Mouse (Mus musculus): ENCODE data around the gene Ubn1.

The Ubn1 gene

DNA sequence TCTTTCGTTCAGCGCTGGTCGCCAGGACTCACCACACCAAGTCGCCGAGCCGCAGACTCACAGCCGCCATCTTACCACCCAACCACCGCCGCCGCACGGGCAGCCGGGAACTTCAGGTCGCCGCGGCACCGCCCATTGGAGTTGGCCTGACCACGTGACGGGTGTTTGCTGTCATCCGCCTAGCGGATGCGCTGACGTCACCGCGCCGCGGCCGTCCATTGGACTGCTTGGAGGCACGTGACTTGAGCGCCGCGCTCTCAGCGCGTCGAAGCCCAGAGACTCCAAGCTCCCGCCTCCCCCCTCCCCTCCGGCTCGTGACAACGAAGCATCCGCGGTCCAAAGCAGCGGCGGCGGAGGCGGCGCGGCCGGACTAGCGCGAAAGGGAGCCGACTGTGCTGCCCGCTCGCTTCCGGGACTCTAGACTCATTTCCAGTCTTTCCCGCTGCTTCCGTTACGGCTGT is at the start of gene Ubn1, which contains the start of gene Glyr1:
TSS of gene Ubn1 (plus strand) at position 284 of the 461 bp plus-strand sequence.
TSS of gene Glyr1 (minus strand) at position 90 of the 461 bp plus-strand sequence.
- peak; percentile 98 to 99 for DNase-seq (ENCODE audit: low spot score in 2 of 2)

DNA sequence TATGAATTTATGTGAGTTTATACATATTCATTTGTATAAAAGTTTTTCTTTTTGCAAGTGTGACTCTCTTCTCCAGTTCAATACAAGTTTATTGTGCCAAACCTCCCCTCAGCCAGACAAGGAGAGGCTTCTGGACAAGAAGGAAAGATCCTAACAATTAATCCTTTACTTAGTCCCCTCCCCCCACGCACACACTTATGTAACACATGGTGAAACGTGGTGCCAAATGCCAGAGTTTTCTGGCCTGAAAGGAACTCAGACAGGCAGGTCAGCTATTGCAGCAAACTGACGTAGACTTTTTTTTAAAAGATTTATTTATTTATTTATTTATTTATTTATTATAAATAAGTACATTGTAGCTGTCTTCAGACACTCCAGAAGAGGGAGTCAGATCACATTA is 49.2 kb upstream of the Ubn1 start:
- DNase-seq (ENCODE audit: low spot score in 2 of 2), result no peak

DNA sequence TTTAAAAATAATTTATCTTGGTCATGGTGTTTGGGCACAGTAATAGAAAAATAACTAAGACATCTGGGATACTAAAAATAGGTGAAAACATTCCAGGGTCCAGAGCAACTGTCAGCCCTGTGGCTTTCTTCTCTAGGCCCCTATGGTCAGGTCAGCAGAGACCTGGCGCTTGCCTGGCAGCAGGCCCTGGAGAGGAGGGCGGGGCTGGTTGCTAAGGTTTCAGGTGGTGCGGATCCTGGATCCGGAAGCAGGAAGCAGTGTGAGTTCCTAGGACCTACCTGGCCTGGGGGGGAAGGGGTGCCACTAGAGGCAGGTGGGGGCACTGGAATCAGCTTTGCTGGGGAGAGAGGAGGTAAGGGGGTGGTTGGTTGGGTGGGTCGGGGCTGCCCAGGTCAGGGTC is 42.8 kb upstream of the Ubn1 start, which contains the start of gene Smim22:
TSS of gene Smim22 (plus strand) at position 222 of the 400 bp plus-strand sequence.
- DNase-seq (ENCODE audit: low spot score in 2 of 2), result no peak

DNA sequence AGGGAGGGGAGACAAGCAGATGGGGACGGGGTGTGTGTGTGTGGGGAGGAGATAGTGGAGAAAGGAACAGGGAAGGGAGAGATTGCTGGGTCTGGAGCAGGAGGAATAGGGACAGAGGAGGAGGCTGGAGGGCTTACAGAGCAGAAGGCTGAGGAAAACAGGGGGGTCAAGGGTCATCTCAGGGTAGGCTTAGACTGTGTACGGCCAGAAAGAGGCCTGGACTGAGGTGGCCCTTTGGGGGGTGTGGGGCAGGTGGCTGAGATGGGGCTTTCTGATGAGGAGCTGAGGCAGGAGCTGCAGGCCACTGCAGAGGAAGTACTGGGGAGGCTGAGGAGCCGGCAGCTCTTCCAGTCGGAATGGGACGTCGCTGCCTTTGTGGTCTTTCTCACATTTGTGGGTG is 42.4 kb upstream of the Ubn1 start:
- DNase-seq (ENCODE audit: low spot score in 2 of 2), result no peak

DNA sequence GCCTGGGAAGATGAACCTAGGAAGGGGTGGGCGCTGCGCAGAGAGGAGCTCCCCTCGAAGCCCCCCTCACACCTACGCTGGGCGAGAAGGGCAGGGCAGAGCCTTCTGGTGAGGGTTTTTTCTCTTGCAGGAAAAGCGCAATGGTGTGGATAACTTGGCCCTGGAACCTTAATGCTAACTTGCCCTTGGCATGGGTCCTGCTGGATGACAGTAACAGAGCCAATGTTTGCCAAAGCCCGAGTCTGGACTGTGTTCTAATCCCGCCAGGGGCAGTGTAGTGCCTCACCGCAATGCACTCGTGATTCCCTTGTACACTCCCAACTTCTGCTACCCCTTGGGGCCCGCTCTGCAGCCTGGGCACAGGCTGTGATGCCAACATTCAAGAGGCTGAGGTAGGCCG is 41.8 kb upstream of the Ubn1 start:
- no peak for DNase-seq (ENCODE audit: low spot score in 2 of 2)

DNA sequence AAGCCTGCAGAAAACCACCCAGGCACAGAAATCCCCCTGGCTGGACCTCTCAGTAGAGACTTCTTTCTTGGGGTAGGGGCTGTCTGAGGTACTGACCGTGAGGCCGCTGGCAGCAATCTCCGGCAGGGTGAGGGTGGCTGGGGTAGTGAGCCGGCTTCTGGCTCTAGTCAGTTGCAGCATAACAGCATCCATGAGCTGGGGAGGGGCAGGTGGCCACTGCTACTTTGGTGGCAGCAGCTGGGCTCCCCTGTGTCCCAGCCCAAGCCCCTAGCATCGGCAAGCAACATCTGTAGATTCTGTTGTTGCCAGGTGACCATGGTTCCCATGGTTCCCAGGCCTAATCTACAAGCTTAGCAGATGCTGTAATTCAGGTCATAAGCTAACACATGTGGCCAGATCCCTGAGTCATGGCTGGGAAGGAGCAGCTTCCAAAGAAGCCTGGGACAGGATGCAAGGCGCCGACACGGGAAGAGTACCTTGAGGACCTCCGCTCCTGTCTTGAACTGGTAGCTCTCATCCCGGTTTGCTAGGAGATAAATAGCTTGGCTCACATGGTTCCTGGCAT is 39.4 kb upstream of the Ubn1 start:
- no peak for DNase-seq (ENCODE audit: low spot score in 2 of 2)

DNA sequence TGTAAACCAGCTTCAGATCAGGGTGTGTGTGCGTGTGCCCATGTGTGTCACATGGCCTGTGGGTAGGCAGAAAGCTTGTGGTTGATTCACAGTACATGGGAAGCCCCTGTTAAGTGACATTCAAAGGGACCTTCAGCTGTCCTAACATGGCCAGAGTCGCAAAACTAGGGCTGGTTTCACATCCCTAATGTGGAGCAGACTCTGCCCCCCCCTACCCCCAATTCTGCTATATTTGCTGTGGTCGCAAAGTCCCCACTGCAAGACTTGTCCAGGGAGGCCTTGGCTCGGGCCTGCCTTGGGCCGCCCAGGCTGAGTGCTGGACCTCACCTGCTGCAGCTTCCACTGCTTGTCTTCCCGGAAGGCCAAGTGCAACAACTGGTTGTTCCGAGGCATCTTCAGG is 38.6 kb upstream of the Ubn1 start:
- DNase-seq (ENCODE audit: low spot score in 2 of 2), result no peak

DNA sequence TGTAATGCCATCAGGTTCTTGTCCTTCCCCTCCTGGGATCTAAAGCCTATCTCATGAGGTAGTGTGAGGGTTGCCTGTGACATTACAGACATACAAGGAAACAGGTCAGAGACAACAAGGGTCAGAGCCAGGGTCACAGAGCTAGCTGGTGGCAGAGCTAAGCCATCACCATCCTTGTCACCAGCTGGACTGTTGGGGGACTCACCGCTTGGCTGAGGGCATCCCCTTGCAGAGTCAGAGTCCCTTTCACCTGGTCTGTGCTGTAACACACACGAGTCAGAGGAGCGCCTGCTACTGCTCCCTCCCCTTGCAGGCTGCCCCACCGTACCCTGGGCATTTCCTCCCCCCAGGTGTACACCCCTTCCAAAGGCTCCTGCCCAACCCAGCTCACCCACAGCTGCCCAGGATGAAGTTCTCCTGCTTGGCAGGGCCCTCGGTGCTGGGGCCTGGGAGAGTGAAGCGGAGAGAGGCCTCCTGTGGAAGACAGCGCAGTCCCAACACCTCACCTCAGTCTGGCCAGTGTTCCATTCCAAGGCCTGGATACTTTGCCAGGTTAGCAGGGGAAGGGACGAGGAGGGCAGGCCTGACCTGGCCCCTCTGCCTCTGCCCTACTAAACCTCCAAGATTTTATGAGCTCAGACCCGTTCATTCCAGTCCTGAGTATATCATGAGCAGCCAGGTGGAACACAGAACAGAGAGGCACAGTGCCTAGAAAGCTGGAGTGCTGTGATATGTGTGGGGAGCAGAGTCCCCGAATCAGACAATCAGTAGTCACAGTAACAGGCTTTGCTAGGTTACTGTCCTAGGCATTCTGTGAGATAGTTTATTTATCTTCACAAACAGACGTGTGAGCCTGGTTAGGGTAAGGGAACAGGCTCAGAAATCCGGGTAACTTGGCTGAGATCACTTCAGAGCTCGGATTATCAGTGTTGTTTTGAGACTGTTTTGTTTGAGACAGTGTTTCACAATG is 37.5 kb upstream of the Ubn1 start:
- DNase-seq (ENCODE audit: low spot score in 2 of 2), result no peak

DNA sequence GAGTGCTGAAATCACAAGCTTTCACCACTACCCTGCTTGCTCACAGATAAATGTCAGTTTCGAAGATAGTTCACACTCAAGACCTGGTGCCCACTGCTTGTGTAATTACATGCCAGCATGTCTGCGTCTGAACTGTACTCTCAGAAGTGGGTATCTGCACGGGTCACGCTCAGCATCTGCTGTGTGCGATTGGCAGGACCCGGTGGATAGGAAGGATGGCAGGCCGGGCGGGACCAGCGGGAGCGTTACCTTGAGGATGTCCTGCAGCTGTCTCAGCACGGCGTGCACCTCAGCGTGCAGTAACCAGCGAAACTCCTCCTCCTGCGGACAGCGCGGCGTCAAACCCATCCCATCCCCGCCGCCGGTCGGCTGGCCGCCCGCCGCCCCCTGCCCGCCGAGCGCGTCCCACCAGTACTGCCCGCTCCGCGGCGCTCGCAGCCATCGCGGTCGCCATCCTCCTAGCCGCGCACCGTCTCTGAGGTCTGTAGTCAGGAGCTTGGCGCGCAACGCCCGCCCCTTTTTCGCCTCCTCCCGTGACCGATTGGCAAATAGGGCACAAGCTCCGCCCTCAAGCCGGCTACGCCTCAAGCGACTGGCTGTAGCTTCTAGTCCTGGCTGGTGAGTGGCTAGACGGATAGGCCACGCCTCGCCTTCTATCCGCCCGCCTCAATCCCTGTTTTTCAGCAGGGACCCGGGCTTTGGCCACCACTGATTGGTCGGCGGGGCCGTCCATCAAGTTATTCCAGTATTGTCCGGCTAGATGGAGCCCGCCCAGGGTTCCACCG is 36.6 kb upstream of the Ubn1 start, which contains the start of gene Rogdi:
TSS of gene Rogdi (minus strand) at position 500 of the 785 bp plus-strand sequence.
- DNase-seq (ENCODE audit: low spot score in 2 of 2), result peak; percentile 97

DNA sequence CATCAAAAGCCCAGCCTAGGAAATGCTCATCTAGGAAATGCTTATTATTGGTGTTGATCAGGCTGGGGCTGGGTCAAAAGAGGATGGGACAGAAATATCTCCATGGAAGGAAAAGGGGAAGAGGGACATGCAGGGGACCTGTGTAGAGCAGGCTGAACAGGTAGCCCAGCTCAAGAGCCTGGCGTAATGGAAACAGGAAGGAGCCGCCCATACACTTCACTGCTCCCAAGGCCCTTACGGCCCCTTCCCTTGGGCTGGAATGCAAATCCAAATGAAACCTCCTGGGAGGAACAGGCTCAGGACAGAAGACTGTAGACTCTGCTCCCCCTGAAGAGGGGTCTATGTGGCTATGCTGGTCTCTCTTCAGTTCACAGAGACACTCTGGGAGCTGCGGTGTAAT is 35.3 kb upstream of the Ubn1 start:
- DNase-seq (ENCODE audit: low spot score in 2 of 2), result no peak

DNA sequence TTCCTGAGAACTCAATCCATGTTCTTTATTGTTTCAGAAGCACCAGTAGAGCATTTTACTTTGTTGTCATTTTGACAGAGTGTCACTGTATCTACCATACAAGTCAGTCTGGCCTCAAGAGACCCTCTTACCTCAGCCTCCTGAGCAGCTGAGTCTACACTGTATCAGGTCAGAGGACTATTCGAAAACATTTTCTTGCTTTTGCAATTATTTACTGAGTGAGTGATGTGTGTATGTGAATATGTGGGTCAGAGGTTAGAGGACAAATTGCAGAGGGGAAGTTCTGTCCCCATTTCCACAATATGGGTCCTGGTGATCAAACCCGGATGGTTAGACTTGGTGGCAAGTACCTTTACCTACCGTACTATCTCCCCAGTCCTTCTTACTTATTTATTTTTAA is 25.8 kb upstream of the Ubn1 start:
- DNase-seq (ENCODE audit: low spot score in 2 of 2), result no peak

DNA sequence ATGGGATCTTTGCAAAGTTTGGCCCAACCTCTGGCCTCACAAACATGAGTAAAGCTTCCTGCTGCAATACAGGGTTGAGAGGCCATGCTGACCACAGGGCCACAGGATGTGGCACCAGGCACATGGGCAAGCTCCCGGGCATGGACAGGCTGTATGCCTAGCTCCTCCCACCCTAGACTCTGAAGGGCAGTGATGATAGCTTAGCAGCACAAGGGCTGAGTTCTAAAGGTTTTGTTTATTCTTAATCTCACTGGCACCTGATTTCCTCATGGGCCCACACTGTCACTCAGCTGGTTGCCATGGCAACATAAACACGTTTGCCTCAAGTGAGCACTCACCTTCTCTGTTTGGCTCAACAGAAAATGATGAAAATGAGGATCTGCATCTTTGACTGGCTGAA is 20.0 kb upstream of the Ubn1 start:
- no peak for DNase-seq (ENCODE audit: low spot score in 2 of 2)

DNA sequence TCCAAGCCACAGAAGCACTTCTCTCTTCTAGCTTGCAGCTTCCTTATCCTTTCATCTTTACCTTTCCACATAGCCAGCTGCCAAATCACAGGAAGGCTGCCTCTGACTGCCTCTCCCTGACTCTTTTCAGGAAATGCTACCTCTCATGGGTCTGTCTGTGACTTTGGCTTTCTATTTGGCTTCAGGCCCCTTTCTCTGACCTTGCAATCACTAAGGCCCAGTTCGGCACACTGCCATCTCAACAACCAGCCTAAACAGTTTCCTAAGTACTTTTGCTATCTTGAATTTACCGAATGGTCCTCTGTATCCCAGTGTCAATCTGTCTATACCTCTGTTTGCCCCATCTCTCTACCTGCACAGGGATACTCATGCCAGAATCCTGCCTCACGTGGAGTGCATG is 14.3 kb upstream of the Ubn1 start:
- DNase-seq (ENCODE audit: low spot score in 2 of 2), result no peak

DNA sequence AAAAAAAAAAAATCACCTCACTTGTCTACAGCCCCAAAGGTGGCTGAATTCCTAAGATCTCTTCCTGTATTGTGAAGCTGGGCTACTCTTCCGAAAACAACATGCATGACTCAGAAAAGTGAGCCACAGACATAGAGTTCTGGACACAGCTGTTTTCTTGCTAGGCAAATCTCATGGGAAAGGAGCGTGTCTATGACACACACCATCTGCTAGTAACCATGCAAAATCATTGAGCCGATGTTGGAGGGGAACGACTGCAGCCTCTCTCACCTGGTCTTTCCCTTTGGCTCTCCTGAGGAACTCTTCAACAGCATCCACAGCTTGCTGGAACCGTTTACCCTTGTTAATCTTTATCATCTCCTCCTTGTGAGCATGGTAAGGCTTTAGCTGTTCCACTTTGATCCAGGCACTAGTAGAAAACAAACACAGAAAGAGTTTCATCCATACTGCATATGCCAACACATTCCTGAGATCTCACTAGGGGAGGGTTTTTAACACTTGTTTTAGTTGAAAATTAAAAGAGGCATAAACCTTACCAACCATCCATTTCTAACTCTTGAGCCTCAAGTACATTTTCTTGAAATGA is 13.1 kb upstream of the Ubn1 start:
- DNase-seq (ENCODE audit: low spot score in 2 of 2), result no peak

DNA sequence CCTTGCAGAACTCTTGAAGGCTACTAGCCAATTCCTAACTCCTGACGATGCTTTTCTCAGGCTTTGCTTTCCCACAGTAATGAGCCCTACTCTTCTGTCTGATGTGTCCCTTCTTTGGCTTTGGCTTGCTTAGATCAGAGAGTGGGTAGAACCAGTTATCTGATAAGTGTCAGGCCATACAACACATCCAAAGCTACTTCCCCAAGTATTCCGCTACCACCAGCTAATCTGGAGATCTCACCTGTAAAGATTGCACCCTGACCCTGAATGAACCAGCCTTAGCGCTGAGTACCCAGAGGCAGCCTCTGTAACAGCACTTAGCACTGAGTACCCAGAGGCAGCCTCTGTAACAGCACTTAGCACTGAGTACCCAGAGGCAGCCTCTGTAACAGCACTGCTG is 4.5 kb upstream of the Ubn1 start:
- DNase-seq (ENCODE audit: low spot score in 2 of 2), result no peak

DNA sequence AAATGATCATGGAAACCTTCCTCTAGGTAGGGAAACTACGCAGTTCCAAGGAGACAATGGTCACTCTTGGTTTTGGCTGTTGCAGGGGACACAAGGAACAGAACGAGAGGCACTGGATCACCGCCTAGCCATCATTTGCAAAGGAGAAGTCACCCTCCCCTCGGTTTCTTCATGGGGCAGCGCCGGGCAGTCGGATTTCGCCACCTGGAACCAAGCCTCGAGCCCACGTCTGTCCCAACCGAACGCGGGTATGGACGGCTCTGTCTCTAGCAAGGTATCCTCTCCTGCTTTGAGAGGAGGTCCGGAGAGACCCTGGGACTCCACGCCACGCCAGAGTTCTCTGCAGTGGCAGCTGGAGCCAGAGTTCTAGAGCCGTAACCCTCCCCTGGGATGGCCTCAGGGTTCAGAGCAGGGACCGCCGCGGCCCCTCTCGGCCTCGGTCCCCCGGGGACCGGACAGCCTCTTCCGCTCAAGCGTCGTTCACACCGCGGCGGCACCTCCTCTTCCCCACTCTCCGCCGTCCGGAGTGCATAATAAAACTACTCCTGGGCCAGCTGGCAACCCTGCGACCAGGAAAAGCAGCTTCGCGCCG is 579 bp upstream of the Ubn1 start:
- no peak for DNase-seq (ENCODE audit: low spot score in 2 of 2)

DNA sequence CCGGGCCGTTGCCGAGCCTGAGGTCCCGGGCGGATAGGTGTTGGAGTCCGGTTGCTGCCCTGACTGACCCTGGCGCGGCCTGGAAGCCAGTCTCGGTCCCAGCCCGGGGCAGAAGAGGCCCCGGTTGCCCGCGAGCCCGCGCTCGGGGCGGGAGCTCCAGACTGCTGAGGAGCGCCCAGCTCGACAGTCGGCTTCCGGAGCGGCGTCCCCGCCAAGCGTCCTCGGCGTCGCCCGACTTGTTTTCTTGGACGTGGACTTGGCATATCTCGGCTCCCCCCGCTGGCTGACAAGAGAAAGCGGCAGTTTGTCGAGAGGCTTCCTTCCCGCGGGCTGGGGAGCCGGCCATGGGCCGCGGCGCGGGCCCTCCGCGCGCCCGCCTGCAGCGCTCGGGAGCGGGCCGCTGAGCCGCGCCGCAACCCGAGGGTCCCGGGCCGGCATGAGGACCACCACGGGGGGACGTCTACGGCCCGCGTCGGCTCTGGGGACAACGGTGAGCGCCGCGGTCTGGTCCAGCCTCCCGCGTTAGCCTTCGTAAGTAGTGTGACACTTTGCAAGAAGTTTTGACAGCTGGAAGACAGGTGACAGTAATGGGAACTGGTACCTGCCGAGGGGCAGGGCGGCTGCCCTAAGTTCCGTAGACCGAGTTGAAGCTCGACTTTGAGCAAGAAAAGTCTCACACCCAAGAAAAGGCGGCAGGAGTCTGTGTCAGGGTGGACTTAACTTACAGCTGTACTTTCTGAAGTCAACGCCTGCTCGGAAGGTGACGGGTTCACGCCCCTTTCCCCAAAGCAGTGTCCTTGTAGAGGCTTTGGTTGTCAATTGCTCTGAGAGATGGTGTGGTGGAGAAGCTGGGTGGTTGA is 624 bp downstream of the Ubn1 start:
- DNase-seq (ENCODE audit: low spot score in 2 of 2), result peak; percentile 73 to 79

DNA sequence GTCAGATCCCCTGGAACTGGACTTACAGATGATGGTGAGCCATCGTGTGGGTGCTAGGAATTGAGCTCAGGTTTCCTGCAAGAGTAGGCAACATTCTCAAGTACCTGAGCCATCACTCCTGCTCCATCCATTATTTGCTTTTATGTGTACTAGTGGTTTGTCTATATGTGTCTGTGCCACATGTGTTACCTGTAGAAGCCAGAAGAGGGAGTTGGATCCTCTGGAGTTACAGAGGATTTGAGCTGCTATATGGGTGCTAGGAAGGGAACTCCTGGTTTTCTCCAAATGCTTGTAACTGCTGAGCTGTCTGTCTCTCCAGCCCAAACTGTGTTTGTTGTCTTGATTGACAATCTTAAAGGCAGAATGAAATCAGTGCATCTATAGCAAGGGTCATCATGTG is 8.3 kb downstream of the Ubn1 start:
- no peak for DNase-seq (ENCODE audit: low spot score in 2 of 2)

DNA sequence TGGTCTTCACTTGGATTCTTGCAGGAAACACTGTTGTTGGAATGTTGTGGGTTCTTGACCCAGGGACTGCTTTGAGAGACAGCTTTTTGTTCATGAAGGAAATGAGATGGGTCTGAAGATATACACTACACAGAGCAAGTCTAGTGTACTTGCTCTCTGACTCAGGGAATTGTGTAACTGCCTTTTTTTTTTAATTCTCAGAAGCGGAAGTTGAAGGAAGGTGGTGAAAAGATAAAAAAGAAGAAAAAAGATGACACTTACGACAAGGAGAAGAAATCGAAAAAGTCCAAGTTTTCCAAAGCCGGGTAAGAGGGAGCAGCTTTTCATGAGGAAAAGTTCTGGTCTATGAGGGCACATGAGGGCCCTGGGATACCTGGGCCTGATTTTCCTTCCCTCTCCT is 13.6 kb downstream of the Ubn1 start:
- DNase-seq (ENCODE audit: low spot score in 2 of 2), result no peak

DNA sequence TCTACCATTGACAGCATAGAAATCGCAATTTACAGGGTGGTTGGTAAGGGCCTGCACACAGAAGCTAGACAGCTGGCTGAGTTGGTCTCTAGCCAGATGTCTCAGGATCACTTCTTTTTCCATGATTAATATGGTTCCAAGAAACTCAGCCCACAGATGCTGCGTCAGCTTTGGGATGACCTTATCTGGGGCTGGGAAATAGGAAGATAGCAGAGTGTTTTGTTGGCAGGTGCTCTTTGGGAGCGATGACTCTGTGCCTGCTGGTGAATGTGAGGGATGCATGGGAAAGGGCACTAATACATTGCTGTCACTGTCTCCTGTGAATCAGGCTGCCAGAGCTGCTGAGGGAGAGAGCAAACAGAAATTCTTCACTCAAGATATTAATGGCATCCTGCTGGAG is 20.5 kb downstream of the Ubn1 start:
- DNase-seq (ENCODE audit: low spot score in 2 of 2), result no peak
